Mouse (Mus musculus) embryo, embryonic 10.5 days (tissue): ENCODE data around the gene Tesc.

Experiments
- DNase-seq: peaks from one replicate; pipeline ENCODE4 v3.0.0-alpha.2; 2015; ENCODE audit warnings: low spot score

The Tesc gene

DNA sequence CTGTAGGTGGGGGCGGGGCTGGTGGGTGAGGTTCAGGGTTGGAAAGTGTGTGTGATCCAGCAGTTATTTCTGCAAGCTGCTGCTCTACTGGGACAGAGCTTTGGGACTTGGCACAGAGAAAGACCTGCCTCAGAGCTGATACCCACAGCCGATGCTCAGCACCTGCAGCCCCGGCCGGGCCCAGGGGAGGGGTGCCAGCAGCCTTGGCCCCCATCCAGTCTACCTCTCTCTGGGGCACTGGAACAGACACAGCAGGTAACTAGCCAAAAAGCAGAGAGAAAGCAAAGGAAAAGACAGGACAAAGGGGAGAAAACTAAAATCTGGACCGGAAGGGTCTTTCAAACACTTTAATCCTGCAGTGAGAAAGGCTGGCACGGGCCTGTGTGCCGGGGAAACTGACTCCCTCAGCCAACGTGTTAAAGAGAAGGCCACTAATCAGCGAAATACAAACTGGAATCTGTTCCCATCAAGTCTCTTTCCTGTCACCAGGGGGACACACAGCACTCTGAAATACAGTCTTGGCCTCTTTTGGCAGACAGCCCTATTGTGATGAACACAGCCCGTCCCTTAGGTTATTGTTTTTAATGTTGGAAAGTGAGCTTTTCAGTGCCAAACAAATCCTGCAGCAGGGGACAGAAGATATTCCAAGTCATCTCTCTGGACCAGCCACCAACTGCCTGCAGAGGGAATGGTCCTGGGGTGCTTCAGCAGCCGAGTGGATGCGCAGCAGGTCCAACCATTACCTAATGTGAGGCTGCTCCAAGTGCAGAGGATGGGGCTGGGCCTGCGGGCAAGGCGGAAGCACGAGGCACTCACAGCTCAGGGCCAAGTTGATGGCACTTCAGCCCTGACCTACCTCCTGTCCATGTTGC lies 49.4 kb downstream of the Tesc start:
- DNase-seq = no peak

DNA sequence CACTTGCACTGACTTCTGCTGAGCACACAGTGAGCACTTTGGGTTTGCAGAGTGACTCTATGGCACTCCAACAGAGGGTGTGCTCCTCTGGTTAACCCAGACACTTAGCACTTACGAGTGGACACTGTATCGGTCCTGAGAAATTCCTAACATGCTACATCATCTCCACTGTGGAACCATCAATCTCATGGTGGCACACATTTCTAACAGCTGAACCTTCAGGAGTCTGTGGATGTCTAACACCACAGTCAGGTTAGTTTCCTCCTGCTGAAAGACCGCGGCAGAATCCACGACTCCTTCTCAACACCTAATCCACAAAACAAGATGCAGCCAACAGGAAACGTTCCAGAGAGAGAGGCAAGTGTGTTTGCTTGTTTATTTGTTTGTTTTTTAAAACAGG lies 51.0 kb downstream of the Tesc start:
- no peak for DNase-seq

DNA sequence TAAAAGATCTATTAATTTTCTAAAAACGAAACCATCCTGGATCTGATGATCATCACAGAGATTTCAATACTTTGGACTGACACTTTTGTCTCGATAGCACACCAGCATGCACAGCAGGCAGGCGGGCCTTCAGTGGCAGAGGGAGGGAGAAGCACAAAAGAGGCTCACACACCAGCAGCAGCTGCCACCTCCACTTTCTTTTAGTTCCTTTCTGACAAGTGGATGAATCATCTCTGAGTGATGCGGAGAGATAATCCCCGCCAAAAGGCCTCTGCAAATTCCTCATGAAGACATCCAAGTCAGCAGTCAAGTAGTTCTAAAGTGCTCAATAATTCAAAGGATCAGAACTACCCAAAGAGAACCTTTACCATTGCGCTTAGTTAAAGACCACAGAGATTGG lies 51.8 kb downstream of the Tesc start:
- DNase-seq = no peak

DNA sequence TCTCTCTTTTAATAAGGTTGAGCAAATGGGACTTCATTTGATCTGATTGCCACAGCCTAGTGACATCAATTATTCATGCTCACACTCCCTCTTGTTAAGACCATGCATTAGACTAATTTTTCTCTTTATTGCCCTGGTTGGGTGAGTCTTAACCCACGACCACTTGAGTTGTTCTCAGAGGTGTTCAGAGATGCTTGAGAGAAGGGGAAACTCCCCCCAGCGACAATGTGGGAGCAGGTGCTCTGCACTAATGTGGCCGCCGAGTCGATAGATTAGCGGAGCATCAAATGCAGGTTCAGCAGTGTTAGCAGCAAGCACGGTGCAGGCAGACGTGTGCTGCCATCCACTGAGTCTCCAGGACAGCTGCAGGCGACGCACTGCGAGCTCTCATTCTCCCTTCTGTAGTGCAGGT lies 52.3 kb downstream of the Tesc start:
- no peak for DNase-seq

DNA sequence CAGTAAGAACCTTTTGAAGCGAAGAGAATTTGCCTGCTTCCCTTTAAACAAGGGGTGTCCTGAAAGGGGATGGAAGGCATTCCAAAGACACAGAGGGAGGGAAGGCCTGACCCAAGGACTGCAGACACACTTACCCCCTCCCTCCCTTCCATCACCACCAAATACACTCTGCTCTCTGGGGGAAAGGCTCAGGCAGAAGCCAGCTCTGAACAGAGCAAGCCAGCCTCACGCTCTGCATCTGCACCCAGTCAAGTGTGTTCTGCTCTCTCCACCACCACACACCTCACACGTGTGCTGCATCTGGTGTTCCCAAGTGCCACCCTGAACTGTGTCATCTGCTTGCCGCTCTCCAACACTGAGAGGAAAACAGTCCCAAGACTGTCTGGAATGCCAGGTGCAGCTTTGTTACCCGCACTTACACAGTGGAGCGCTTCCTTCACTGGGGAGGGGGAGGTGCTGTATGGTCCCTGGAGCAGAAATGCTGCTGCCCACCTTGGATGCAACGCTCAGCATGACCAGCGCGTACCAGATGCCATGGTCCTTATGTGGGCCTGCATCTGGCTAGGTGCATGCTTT lies 53.9 kb downstream of the Tesc start:
- DNase-seq = no peak

GRCm38 (mm10) chr5:118081996-118082395 lies 54.5 kb downstream of the Tesc start:
- DNase-seq = no peak

DNA sequence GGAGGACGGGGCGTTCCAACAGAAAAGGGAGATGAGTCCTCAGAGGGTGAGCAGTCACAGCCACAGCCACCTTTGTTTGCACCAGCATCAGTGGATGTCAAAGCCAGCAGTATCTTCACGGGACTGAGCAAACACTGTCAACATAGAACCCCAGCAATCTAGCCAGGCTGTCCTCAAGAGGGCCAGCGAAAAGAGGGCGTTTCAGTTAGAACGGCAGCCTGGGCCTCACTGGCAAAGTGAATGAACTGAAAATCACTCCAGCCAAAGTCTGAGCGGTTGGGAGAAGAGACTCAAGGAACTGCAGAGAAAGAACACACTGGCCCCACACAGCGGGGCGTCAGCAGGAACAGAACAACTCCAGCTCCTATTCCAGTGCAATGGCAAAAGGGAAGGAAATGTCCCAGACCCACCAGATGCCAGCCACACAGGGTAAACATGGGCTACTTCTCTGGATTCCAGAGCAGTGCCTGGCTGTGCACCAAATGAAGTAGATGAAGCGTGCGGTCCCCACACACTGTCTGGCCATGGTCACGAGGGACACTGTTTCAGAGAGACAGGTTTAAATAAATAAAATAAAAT lies 55.6 kb downstream of the Tesc start:
- DNase-seq = no peak

DNA sequence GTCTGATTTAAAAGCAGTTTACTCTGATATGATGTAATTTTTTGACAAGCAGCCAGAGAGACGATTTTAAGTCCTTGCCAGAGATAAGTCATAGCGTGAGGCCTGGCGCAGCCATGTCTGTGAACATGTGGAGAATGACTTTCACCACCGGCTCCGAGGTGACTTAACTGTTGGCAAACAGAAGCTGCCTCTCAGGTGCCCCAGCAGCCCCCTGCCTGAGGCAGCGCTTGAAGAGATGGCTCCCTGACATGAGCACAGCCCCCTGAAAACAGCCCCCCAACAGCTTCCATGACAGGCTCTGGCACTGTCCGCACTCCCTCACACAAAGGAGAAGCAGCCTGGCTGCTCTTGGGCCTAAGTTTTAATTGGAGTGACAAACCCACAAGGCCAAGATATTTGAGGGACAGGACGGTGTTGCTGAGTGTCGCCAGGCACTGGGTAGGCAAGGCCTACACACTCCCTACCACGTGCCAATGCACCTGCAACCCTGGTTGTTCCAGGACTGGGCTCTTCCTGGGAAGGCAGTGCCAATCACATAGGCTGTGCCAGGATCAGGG lies 56.7 kb downstream of the Tesc start:
- no peak for DNase-seq

- DNase-seq = no peak
Measured at GRCm38 (mm10) chr5:118085313-118085712, 57.8 kb downstream of the Tesc start.

GRCm38 (mm10) chr5:118086956-118087355 lies 59.4 kb downstream of the Tesc start:
- DNase-seq = peak; percentile 61

DNA sequence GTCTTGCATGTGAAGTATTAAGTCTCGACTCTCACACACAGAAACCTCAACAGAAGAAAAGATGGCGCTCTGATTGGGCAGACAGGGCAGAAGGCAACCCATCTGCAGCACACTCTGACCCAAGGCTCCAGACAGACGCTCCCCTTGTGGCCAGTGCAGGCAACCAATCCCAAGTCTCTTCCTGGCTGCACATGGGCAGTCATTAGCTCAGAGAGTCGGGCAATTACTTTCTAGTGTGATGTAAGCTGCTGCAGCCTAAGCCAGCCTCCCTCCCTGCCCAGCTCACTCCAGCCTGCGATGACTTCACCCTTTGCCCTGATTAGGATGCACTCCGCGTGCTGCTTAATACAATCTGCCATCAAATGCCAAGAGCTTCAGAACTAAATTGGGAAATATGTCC lies 61.6 kb downstream of the Tesc start:
- DNase-seq = peak; percentile 43

GRCm38 (mm10) chr5:118090101-118090500 lies 62.6 kb downstream of the Tesc start:
- DNase-seq = no peak

DNA sequence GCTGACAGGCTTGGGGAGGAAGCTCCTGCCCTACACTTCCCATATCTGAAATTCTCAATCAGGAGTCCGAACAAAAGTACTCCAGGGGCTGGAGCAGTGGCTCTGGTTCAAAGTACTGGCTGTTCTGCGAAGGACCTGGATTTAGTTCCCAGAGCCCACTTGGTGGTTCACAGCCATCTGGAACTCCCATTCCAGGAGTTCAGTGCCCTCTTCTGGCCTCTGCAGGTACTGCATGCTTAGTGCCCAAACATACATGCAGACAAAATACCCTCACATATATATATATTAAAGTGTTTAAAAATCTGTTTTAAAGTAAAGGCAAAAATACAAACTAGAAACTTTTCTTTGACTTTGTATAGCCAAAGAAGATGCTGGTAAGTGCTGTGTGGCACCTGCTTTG lies 63.3 kb downstream of the Tesc start:
- DNase-seq = peak; percentile 63

DNA sequence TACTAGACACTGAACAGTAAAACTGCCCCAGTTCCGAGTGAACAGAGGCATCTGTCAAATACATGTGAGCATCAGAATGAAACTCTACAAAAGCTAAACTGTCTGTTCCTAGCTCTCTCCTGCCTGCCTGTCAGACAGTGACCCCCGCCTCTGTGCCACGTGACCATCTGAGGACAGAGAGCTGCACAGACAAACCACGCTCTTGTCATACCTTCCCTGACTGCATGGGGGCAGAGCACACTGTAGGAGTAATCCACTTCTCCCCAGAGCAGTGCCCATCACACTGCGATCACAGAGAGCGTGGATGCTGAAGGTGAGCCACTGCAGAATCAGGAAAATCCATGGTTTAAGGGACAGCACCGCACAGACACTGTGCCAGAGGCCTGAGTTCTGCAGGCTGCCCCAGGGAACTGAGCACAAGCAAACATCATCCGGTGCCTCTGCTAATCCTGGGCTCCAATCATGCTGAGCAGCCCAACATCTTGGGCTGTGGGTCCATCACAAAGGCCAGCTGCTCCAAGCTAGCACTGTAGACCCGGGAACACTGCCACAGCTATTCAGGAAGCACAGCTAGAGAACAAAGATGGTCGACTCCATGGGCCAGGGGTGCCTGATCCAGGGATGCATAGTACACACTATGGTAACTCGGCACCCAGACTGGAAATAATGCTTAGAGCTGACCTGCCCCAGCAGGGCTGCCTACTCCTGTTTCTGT lies 65.9 kb downstream of the Tesc start:
- no peak for DNase-seq

- DNase-seq = no peak
Measured at GRCm38 (mm10) chr5:118095433-118095832, 67.9 kb downstream of the Tesc start.

- no peak for DNase-seq
Measured at GRCm38 (mm10) chr5:118095849-118096248, 68.3 kb downstream of the Tesc start.

DNA sequence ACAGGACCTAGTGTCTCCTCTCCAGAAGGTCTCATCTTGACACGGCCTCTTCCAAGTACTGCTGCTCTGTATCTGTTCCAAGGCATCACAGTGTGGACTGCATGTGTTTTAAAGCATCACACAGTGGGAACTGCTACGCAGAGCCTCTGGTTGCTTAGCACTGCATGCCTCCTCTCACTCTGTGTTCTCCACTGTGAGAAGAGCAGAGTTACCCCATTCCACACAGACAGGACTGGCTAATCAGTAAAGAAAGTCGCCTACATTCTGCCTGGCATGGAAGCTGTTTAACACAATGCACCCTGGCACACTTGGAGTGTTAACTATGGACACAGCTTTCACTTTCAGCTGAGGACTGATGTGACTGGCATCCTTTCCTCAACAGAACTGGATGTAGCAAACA lies 68.8 kb downstream of the Tesc start:
- DNase-seq = no peak

- peak; percentile 36 for DNase-seq
Measured at GRCm38 (mm10) chr5:118099069-118099869, 71.7 kb downstream of the Tesc start.

GRCm38 (mm10) chr5:118099870-118100478 lies 72.4 kb downstream of the Tesc start:
- DNase-seq = no peak

DNA sequence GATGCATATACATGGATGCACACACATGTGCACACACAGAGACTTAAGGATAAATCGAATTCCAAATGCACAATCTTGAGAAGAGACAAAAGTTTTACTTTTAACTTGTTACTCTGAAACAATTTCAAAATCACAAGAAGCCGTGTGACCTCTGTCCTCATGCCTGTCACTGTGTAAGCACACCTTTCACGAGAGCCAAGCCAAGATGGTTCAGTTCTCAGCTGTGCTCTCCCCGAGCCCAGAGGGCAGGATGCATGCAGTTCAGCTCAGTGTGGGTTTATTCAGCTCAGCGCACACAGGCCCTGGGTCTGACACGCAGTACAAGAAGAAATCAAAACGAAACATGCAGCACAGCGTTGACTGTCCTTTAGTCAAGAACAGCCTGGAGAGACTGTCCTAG lies 78.0 kb downstream of the Tesc start:
- no peak for DNase-seq

DNA sequence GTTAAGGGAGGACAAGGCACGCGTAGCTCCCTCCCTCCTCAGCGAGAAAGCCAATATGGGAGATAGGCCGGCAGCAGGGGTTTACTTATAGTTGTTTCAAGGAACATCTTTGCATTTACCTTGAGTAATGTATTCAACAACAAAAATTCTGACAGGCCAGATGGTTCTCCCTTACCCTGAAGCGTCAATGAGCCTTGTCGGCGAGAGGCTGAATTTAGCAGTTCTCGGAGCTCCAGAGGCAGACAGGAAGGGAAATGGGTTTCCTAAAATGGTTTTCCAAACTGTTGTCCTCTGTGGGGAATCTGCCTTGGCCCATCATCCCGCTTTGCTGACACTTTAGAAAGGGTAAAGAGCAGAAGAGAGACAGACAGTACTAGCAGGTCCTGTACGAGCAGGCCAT lies 79.1 kb downstream of the Tesc start:
- DNase-seq = no peak
